Mouse (Mus musculus) lung, adult 2 months (tissue): ENCODE data around the gene Fgf13.

Experiments used
- CTCF ChIP-seq: fragments of 200-500 bp; IDR thresholded peaks from 2 replicates; pipeline ENCODE4 v1.5.1; 2011; ENCODE audit warnings: mild to moderate bottlenecking, low read length, control low read depth; ENCODE audit not compliant: insufficient read depth
- POLR2A ChIP-seq: fragments of 200-500 bp; IDR thresholded peaks from 2 replicates; pipeline ENCODE4 v1.6.1; 2011; ENCODE audit warnings: low read depth, mild to moderate bottlenecking, control low read depth, low read length, borderline replicate concordance; ENCODE audit errors: extremely low read depth

- no peak for TF ChIP-seq CTCF
- no peak for TF ChIP-seq POLR2A
These were observed 82.4 kb downstream of the Fgf13 start for GRCm38 (mm10) chrX:59485426-59485825.
